Mouse (Mus musculus) heart, embryonic 14.5 days (tissue): ENCODE results near the gene Atp6v0b. TPM values are rescaled to one million over a fixed set of nuclear protein-coding genes. Genes with fewer than 3 reads are reported as not detected.

ENCODE experiments used
- ATAC-seq: fragments of 200-750 bp; cut with Nextera tagmentation; 2 replicates; pipeline ENCODE4 v1.8.0; 2017; ENCODE audit warnings: low read depth, moderate TSS enrichment; ENCODE audit not compliant: insufficient number of reproducible peaks, insufficient read depth, low FRiP score
- H3K27ac ChIP-seq, 2 experiments: fragments of 200-500 bp in 1 of 2; fragments of 300-500 bp in 1 of 2; sonication (generic) in 1 of 2; replicated peaks in 1 of 2; 2 replicates each; pipeline ENCODE4 v1.5.1; 2012 to 2014; ENCODE audit warnings: low read depth in 2 of 2, low read length in 2 of 2, control low read depth in 1 of 2, mild to moderate bottlenecking in 1 of 2, mixed read lengths in 1 of 2; ENCODE audit not compliant: control insufficient read depth in 1 of 2, insufficient read depth in 1 of 2
- H3K27me3 ChIP-seq: fragments of 300-500 bp; sonication (generic); 2 replicates; pipeline ENCODE4 v1.6.1; 2014; ENCODE audit warnings: mild to moderate bottlenecking, low read length, control low read depth; ENCODE audit not compliant: control insufficient read depth, insufficient read depth
- H3K36me3 ChIP-seq: fragments of 300-500 bp; sonication (generic); 2 replicates; pipeline ENCODE4 v1.6.1; 2014; ENCODE audit warnings: mild to moderate bottlenecking, control low read depth, low read length, mixed read lengths; ENCODE audit not compliant: control insufficient read depth, insufficient read depth
- H3K4me1 ChIP-seq, 2 experiments: fragments of 200-500 bp in 1 of 2; fragments of 300-500 bp in 1 of 2; sonication (generic) in 1 of 2; 2 replicates each; pipeline ENCODE4 v1.6.1; 2012 to 2014; ENCODE audit warnings: low read length in 2 of 2, control low read depth in 1 of 2, mixed read lengths in 1 of 2; ENCODE audit not compliant: control insufficient read depth in 2 of 2, insufficient read depth in 2 of 2
- H3K4me2 ChIP-seq: fragments of 300-500 bp; sonication (generic); 2 replicates; pipeline ENCODE4 v1.6.1; 2014; ENCODE audit warnings: mild to moderate bottlenecking, low read length
- H3K4me3 ChIP-seq, 2 experiments: fragments of 200-500 bp in 1 of 2; fragments of 300-500 bp in 1 of 2; sonication (generic) in 1 of 2; 2 replicates each; pipeline ENCODE4 v1.5.1; 2012 to 2014; ENCODE audit warnings: low read length in 2 of 2, mild to moderate bottlenecking in 2 of 2, control low read depth in 1 of 2, low read depth in 1 of 2, moderate library complexity in 1 of 2; ENCODE audit not compliant: control insufficient read depth in 1 of 2, insufficient read depth in 1 of 2
- H3K9ac ChIP-seq: fragments of 300-500 bp; sonication (generic); 2 replicates; pipeline ENCODE4 v1.6.1; 2014; ENCODE audit warnings: mild to moderate bottlenecking, low read length
- H3K9me3 ChIP-seq: fragments of 300-500 bp; sonication (generic); 2 replicates; pipeline ENCODE4 v1.6.1; 2016; ENCODE audit warnings: low read length, control low read depth; ENCODE audit not compliant: control insufficient read depth
- WGBS: fragments of 180-500 bp; shearing (Covaris S2); extraction: QIAGEN DNeasy Blood & Tissue Kit; methylation state at CpG from one replicate; pipeline ENCODE4 v1.1.7; 2014; 5-methylcytosine and 5-hydroxymethylcytosine counted together
- polyA plus RNA-seq: library from polyadenylated mRNA; unstranded; fragments of >200 nt; fragmentation: Nextera tagmentation; extraction: Ambion mirVana; gene quantifications from 2 replicates; pipeline ENCODE4 v1.2.1, GENCODE M21; 2014

Atp6v0b gene
- polyA plus RNA-seq, 1 experiment from 2014 or later, result 250 TPM

DNA sequence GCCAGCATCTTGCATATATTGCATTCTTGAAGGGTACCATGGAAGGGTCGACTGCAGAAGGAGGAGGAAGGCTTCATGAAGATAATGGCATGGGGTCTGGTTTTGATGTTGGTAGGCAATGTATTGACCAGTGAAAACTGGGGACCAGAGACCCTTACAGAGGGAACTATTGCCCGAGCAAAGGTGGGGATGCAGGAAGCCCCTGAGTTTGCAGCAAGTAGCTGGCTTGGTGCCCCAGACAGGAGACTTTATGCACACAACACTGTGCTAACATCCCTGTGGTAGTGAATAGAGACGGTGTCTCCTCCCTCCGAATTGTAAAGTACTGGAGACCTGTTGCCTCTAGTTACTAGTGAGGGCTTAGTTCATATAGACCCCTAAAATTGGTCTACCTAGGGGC is 49.9 kb downstream of the Atp6v0b start:
- WGBS, result 66% methylated on average over 4 of the region's 4 CpGs
- H3K4me2 ChIP-seq, result no peak overlapping the region

DNA sequence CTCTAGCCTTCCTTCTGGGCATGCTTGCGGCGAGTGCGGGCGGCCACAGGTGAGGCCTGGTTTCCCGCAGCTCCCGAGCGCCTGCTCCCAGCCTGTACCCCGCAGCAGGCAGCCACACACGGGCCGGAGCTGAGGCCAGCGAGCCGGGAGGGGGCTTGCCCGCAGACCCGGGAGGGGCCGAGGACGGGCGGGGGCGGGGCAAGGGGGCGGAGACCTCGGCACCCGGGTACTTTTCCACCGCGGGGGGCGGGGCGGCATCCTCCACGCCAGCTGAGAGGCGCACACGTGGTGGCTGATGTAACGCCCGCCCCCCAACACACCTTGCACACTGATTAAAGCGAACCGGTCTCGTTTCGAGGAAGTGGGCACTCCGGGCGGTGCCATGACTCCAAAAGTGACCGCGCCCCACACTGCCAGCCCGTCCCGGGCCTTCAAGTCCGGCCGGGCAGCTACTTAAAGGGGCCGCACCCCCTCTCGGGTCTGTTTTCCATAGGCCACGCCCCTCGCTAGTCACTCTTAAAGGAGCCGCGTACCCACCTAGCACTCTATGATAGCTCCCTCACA is 50.8 kb downstream of the Atp6v0b start:
- peak; percentile 85 for ATAC-seq
- H3K27me3 ChIP-seq, result 0 out of 2 replicates have a peak, but pooled peaks cover 3% of the 10 kb centered on the region
- H3K9ac ChIP-seq, result peak overlapping the region; percentile 84
- no peaks in the 10 kb centered on the region for H3K9me3 ChIP-seq
- H3K27ac ChIP-seq, result peak overlapping the region; percentile 53 to 83; a peak in 3 of 4 replicates
- peaks cover 14 to 23% of the 10 kb centered on the region in 2 experiments; a peak in 3 of 4 replicates for H3K4me1 ChIP-seq
- H3K4me3 ChIP-seq, result peak overlapping the region; percentile 82
- H3K36me3 ChIP-seq, result no peaks in the 10 kb centered on the region
- peak overlapping the region; percentile 97 for H3K4me2 ChIP-seq
- under 1% methylated on average over 48 of the region's 48 CpGs for WGBS

More for the DNA sequence above, 49.9 kb downstream of the Atp6v0b start:
- ATAC-seq, result no peak
- H3K27me3 ChIP-seq, result 0 out of 2 replicates have a peak, but pooled peaks cover 3% of the 10 kb centered on the region
- peaks cover 14 to 15% of the 10 kb centered on the region in 2 experiments; a peak in 3 of 4 replicates for H3K4me1 ChIP-seq
- no peaks in the 10 kb centered on the region for H3K36me3 ChIP-seq
- H3K4me3 ChIP-seq, result no peak overlapping the region
- H3K9me3 ChIP-seq, result no peaks in the 10 kb centered on the region
- H3K27ac ChIP-seq, result no peak overlapping the region
- H3K9ac ChIP-seq, result no peak overlapping the region

DNA sequence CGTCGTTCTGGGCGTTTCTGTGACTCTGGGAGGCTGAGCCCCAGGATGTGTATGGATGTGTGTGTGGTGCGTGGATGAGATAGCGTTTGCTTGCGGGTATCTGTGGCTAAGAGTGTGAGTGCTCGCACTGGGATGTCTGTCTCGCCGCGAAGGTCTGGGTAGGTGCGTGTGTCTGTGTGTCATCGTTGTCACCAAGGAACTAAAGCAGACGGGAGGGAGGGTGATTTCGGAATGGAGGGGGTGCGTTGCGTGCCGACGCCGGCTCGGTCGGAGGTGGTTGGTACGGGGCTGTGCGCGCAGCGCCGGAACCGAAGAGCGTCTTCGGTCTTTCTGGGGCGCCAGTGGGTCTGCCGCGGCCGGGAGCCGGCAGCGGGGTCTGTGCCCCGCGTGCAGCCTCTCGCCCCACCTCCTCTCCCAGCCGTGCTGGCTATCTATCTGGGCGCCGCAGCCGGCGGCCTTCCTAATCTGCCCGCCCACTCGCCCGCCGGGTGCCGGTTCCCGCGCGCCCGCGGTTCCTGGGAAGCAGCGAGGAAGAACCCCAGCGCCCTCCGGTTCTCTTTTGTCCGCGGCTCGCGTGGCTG is 51.5 kb downstream of the Atp6v0b start:
- WGBS, result under 1% methylated on average over 54 of the region's 60 CpGs
- Histone ChIP-seq H3K4me3 (peak overlapping the region; percentile 82), H3K9ac (peak overlapping the region; percentile 84), H3K9me3 (no peaks in the 10 kb centered on the region), H3K27me3 (0 out of 2 replicates have a peak, but pooled peaks cover 6% of the 10 kb centered on the region), H3K4me2 (peak overlapping the region; percentile 97), H3K36me3 (no peaks in the 10 kb centered on the region), H3K27ac (peak overlapping the region; percentile 53 to 83; a peak in 3 of 4 replicates), H3K4me1 (peaks cover 12 to 26% of the 10 kb centered on the region in 2 experiments)
- peak; percentile 33 for ATAC-seq

DNA sequence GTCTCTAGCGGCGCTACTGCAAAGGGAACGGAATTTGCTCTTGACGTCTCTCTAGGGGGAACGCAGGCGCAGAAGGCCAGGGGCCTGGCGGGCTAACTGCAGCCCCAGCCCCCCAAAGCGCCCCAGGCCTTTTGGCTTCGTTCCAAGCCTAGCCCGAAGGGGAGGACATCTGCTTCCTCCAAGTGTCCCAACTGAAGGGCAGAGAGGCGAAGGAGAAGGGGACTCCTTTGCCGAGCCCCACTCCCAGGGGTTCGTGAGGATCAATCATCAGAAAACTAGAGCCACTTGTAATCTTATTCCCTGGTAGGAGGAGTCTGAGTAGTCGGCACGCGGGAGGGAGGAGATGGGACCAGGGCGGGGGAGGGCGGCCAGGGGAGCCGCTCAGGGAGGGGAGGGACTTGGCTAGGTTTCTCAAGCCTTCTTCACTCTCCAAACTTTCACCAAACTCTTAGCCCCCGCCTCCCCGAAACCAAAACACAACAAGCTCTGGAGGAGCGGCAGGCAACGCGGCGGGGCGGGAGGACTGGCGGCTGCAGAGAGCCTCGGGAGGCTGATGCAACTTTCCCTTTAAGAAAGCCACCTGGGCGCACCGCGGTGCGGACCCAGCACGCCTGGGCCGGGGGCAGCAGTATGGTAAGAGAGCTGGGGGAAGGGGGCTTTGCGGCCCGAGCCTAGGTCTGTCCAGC is 52.1 kb downstream of the Atp6v0b start:
- Histone ChIP-seq H3K9ac (peak overlapping the region; percentile 84), H3K4me1 (peaks cover 17 to 32% of the 10 kb centered on the region in 2 experiments), H3K36me3 (no peaks in the 10 kb centered on the region), H3K4me3 (peak overlapping the region; percentile 82), H3K4me2 (peak overlapping the region; percentile 97), H3K9me3 (no peaks in the 10 kb centered on the region), H3K27me3 (0 out of 2 replicates have a peak, but pooled peaks cover 6% of the 10 kb centered on the region), H3K27ac (peak overlapping the region; percentile 73 to 83)
- 2% methylated on average over 36 of the region's 36 CpGs for WGBS
- ATAC-seq, result peak; percentile 34

DNA sequence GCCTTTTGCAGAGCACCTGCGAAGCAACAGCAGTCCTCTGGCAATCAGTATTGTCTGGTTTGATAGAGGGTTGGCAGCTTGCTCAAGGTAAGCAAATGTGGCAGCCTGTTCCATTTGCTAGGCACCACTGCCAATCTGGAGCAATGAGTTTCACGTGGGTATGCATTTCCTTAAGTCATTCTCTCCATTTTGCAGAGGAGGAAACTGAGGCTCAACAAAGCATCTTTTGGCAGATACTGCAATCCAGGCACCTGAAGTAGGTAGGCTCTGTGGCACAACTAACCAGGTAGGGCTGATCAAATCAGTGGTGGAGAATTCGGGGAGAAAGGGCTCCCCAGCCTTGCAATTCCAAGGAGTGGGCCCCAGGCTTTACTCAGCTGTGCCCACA is 52.7 kb downstream of the Atp6v0b start, which contains the start of gene Slc6a9:
Slc6a9 (plus strand) TSS at position 50 of the 388 bp plus-strand sequence.
- Histone ChIP-seq H3K9me3 (no peaks in the 10 kb centered on the region), H3K9ac (peak within 1 kb of the TSS; percentile 84), H3K4me2 (peak within 1 kb of the TSS; percentile 97), H3K4me3 (peak within 1 kb of the TSS; percentile 82), H3K4me1 (peaks cover 21 to 37% of the 10 kb centered on the region in 2 experiments), H3K36me3 (no peaks in the 10 kb centered on the region), H3K27me3 (0 out of 2 replicates have a peak, but pooled peaks cover 5% of the 10 kb centered on the region), H3K27ac (peak within 1 kb of the TSS; percentile 73 to 83)
- no peak for ATAC-seq
- WGBS, result 21% methylated on average over 3 of the region's 3 CpGs

Other genes starting within 250 kb of the Atp6v0b start
- gene Dmap1, start 205.1 kb downstream of the Atp6v0b start, polyA plus RNA-seq, result 46.4 and 49.5 TPM in 2 replicates
- gene Gm12845, start 162.9 kb downstream of the Atp6v0b start, polyA plus RNA-seq, result not detected in 2 replicates
- not detected in 2 replicates for gene Klf17, start 121.7 kb downstream of the Atp6v0b start, polyA plus RNA-seq
- gene Slc6a9, start 52.8 kb downstream of the Atp6v0b start, polyA plus RNA-seq, result 3.6 and 5.9 TPM in 2 replicates
- gene Ccdc24, start 14.8 kb downstream of the Atp6v0b start, polyA plus RNA-seq, result 0.49 and 0.70 TPM in 2 replicates
- 13.8 and 18.2 TPM in 2 replicates for gene B4galt2, start 3.8 kb downstream of the Atp6v0b start, polyA plus RNA-seq
- gene Dph2, start 4.7 kb upstream of the Atp6v0b start, polyA plus RNA-seq, result 10.4 and 10.6 TPM in 2 replicates
- 35.5 and 36.4 TPM in 2 replicates for gene Ipo13, start 27.7 kb upstream of the Atp6v0b start, polyA plus RNA-seq
- 0.81 and 0.85 TPM in 2 replicates for gene Artn, start 42.4 kb upstream of the Atp6v0b start, polyA plus RNA-seq
- gene St3gal3, start 247.6 kb upstream of the Atp6v0b start, polyA plus RNA-seq, result 4.4 and 6.2 TPM in 2 replicates